ENCODE assay signal across 18 mouse cellular contexts in genomic region chr12:71793114-71793513, GRCm38 (mm10).
"Had no signal": no experiment of that assay in that cellular context is flagged by ENCODE, and none has a peak within 500 bp of the region (broad histone marks: within the 10 kb centered on the region; RNA-seq: fewer than 3 reads in every experiment).

No protein-coding gene starts in this region.

- H3K27me3 ChIP-seq: liver, embryonic 13.5 days; liver, embryonic 15.5 days; midbrain, embryonic 13.5 days; midbrain, embryonic 15.5 days; neural tube, embryonic 12.5 days; stomach, embryonic 15.5 days had no signal

- DNase-seq: liver, embryonic 13.5 days; liver, postnatal 0 days; lung, adult 2 months; lung, postnatal 14 days; right cerebral cortex, postnatal 14 days; thymus, adult 2 months; thymus, postnatal 25 days; thymus, postnatal 4 days had no signal

- H3K4me2 ChIP-seq: liver, embryonic 11.5 days; liver, embryonic 13.5 days; liver, embryonic 15.5 days; midbrain, embryonic 11.5 days; midbrain, embryonic 13.5 days; midbrain, embryonic 15.5 days; neural tube, embryonic 12.5 days; stomach, embryonic 15.5 days had no signal

- ATAC-seq: liver, postnatal 0 days; midbrain, embryonic 13.5 days; midbrain, embryonic 15.5 days had no signal

- H3K27ac ChIP-seq: liver, embryonic 13.5 days; liver, embryonic 15.5 days; macrophage; midbrain, embryonic 13.5 days; midbrain, embryonic 15.5 days; neural tube, embryonic 12.5 days; stomach, embryonic 15.5 days; stomach, postnatal 0 days had no signal

- H3K36me3 ChIP-seq: liver, embryonic 13.5 days; liver, embryonic 15.5 days; midbrain, embryonic 13.5 days; midbrain, embryonic 15.5 days; neural tube, embryonic 12.5 days; stomach, embryonic 15.5 days had no signal

- H3K4me1 ChIP-seq: liver, embryonic 15.5 days; neural tube, embryonic 12.5 days had no signal

- H3K9ac ChIP-seq: liver, embryonic 13.5 days; liver, embryonic 15.5 days; liver, postnatal 0 days; midbrain, embryonic 13.5 days; midbrain, embryonic 15.5 days; neural tube, embryonic 12.5 days; stomach, embryonic 15.5 days had no signal

- H3K9me3 ChIP-seq: liver, embryonic 13.5 days; liver, embryonic 15.5 days; megakaryocyte, embryonic 14.5 days; midbrain, embryonic 13.5 days; midbrain, embryonic 15.5 days; neural tube, embryonic 12.5 days; stomach, embryonic 15.5 days had no signal

- H3K4me3 ChIP-seq: liver, embryonic 13.5 days; liver, embryonic 15.5 days; megakaryocyte, embryonic 14.5 days; midbrain, embryonic 13.5 days; midbrain, embryonic 15.5 days; neural tube, embryonic 12.5 days; stomach, embryonic 15.5 days had no signal
